8 mouse cellular contexts compared by ENCODE assay signal in the genomic region with DNA sequence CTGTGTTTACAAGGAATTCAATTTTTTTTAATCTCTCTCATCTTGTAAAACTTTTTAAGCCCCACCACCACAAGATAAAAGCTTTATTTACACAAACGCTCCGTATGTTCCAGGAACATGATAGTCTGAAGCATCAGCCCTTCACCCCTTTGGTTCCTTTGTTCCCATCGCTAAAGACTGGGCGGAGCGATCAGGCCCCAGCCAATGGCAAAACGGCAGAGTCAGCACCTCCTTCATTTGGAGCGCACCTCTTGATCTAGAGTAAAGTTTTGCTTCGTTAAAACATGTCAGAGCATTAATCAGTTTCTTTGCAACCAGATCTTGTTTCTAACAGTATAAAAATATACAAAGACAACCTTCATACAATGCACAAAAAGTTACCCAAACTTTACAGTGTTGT. TPM values are rescaled to one million over a fixed set of nuclear protein-coding genes. Genes with fewer than 3 reads are reported as not detected.
DNase-seq lines count a peak whose midpoint lies in the region; ATAC-seq and TF ChIP-seq lines count a peak whose summit lies in the region.

No protein-coding gene starts in this region.

- no peaks in the 10 kb centered on the region for H3K36me3 ChIP-seq in lung, embryonic 15.5 days
- H3K36me3 ChIP-seq in embryonic facial prominence, embryonic 10.5 days (replicated peaks) = no peaks in the 10 kb centered on the region
- H3K36me3 ChIP-seq in hindbrain, postnatal 0 days (ENCODE audit: insufficient read depth, low read length) = no peaks in the 10 kb centered on the region

- H3K4me2 ChIP-seq in lung, embryonic 15.5 days = peak overlapping the region; percentile 44
- H3K4me2 ChIP-seq in hindbrain, postnatal 0 days (ENCODE audit: low read depth, low read length) = peak overlapping the region; percentile 42; the same call in 1 of the 2 replicates

- no peak for ATAC-seq in lung, embryonic 15.5 days (ENCODE audit: borderline replicate concordance, extremely low read depth, low FRiP score, low TSS enrichment)
- no peak for ATAC-seq in hindbrain, postnatal 0 days

- no peaks in the 10 kb centered on the region for H3K27me3 ChIP-seq in lung, embryonic 15.5 days
- H3K27me3 ChIP-seq in embryonic facial prominence, embryonic 10.5 days (replicated peaks; ENCODE audit: low read depth, poor library complexity, severe bottlenecking) = no peaks in the 10 kb centered on the region
- no peaks in the 10 kb centered on the region for H3K27me3 ChIP-seq in hindbrain, postnatal 0 days (ENCODE audit: insufficient read depth, low read length)

- no peak for DNase-seq in lung, postnatal 25 days (ENCODE audit: low spot score)
- DNase-seq in embryonic facial prominence, embryonic 10.5 days (ENCODE audit: low spot score) = peak; percentile 58
- peak; percentile 30 for DNase-seq in hindbrain, postnatal 0 days (ENCODE audit: low spot score)
- DNase-seq in lung, postnatal 4 days = peak; percentile 31 to 32
- DNase-seq in thymus, postnatal 4 days = peak; percentile 73
- no peak for DNase-seq in right cerebral cortex, postnatal 25 days
- DNase-seq in urinary bladder, adult 18-20 months (ENCODE audit: low spot score in 2 of 2) = no peak

- no peaks in the 10 kb centered on the region for H3K9me3 ChIP-seq in lung, embryonic 15.5 days
- no peaks in the 10 kb centered on the region for H3K9me3 ChIP-seq in embryonic facial prominence, embryonic 10.5 days
- no peaks in the 10 kb centered on the region for H3K9me3 ChIP-seq in hindbrain, postnatal 0 days (ENCODE audit: low read length)

- no peaks in the 10 kb centered on the region for H3K4me1 ChIP-seq in lung, embryonic 15.5 days
- H3K4me1 ChIP-seq in embryonic facial prominence, embryonic 10.5 days = 0 out of 2 replicates have a peak, but pooled peaks cover 3% of the 10 kb centered on the region
- H3K4me1 ChIP-seq in hindbrain, postnatal 0 days (ENCODE audit: insufficient read depth, low read length) = no peaks in the 10 kb centered on the region

- H3K9ac ChIP-seq in lung, embryonic 15.5 days = no peak overlapping the region
- no peak overlapping the region for H3K9ac ChIP-seq in hindbrain, postnatal 0 days (replicated peaks; ENCODE audit: low read length)

- no peak overlapping the region for H3K27ac ChIP-seq in lung, embryonic 15.5 days
- no peak overlapping the region for H3K27ac ChIP-seq in embryonic facial prominence, embryonic 10.5 days (replicated peaks)
- H3K27ac ChIP-seq in hindbrain, postnatal 0 days = no peak overlapping the region

- WGBS in lung, embryonic 15.5 days = 10% methylated on average over 8 of the region's 8 CpGs
- 10% methylated on average over 8 of the region's 8 CpGs for WGBS in embryonic facial prominence, embryonic 10.5 days
- WGBS in hindbrain, postnatal 0 days = 5% methylated on average over 8 of the region's 8 CpGs

- no peak for TF ChIP-seq CTCF in hindbrain, postnatal 0 days (IDR thresholded peaks at IDR 0.05; ENCODE audit: low read depth)

- H3K4me3 ChIP-seq in lung, embryonic 15.5 days = no peak overlapping the region
- peak overlapping the region; percentile 29 for H3K4me3 ChIP-seq in embryonic facial prominence, embryonic 10.5 days
- H3K4me3 ChIP-seq in hindbrain, postnatal 0 days (ENCODE audit: low read length) = no peak overlapping the region

RNA-seq across cellular contexts. Expression of a gene that starts 13.2 kb away (rescaled TPM):
- not detected in 2 replicates for polyA plus RNA-seq in lung, embryonic 15.5 days (2015; fragmentation: Nextera tagmentation; extraction: Ambion mirVana)
- not detected in 2 replicates for polyA plus RNA-seq in embryonic facial prominence, embryonic 10.5 days (2016; fragmentation: Nextera tagmentation; extraction: Ambion mirVana)
- total RNA-seq in hindbrain, postnatal 0 days (2014; rRNA removed) = not detected in 2 replicates
- polyA plus RNA-seq in hindbrain, postnatal 0 days (2015; fragmentation: Nextera tagmentation; extraction: Ambion mirVana) = not detected in 2 replicates

RNA-seq across cellular contexts. Expression of a gene that starts 31.2 kb away (rescaled TPM):
- polyA plus RNA-seq in lung, embryonic 15.5 days (2015; fragmentation: Nextera tagmentation; extraction: Ambion mirVana) = 99.4 and 108 TPM in 2 replicates
- polyA plus RNA-seq in embryonic facial prominence, embryonic 10.5 days (2016; fragmentation: Nextera tagmentation; extraction: Ambion mirVana) = 56.0 and 69.3 TPM in 2 replicates
- total RNA-seq in hindbrain, postnatal 0 days (2014; rRNA removed) = 153 and 155 TPM in 2 replicates
- polyA plus RNA-seq in hindbrain, postnatal 0 days (2015; fragmentation: Nextera tagmentation; extraction: Ambion mirVana) = 200 and 229 TPM in 2 replicates

RNA-seq across cellular contexts. Expression of a gene that starts 31.2 kb away (rescaled TPM):
- polyA plus RNA-seq in lung, embryonic 15.5 days (2015; fragmentation: Nextera tagmentation; extraction: Ambion mirVana) = 165 and 167 TPM in 2 replicates
- polyA plus RNA-seq in embryonic facial prominence, embryonic 10.5 days (2016; fragmentation: Nextera tagmentation; extraction: Ambion mirVana) = 214 and 216 TPM in 2 replicates
- 36.5 and 41.9 TPM in 2 replicates for total RNA-seq in hindbrain, postnatal 0 days (2014; rRNA removed)
- 199 and 204 TPM in 2 replicates for polyA plus RNA-seq in hindbrain, postnatal 0 days (2015; fragmentation: Nextera tagmentation; extraction: Ambion mirVana)

Comparison
In these comparisons a context has a peak if more than half of its experiments do, and no peak if none do; other contexts are left out.
1. DNase-seq: peak in embryonic facial prominence, embryonic 10.5 days (single experiment), hindbrain, postnatal 0 days (single experiment), lung, postnatal 4 days (2 of 2) and thymus, postnatal 4 days (single experiment); none in lung, postnatal 25 days (single experiment), right cerebral cortex, postnatal 25 days (single experiment) and urinary bladder, adult 18-20 months (0 of 2).